Mouse (Mus musculus) thymus, postnatal 14 days (tissue): Measurements from ENCODE around the gene Jmjd6.

Experiments used
- DNase-seq: peaks from one replicate; pipeline ENCODE4 v3.0.0; 2021

The Jmjd6 gene

DNA sequence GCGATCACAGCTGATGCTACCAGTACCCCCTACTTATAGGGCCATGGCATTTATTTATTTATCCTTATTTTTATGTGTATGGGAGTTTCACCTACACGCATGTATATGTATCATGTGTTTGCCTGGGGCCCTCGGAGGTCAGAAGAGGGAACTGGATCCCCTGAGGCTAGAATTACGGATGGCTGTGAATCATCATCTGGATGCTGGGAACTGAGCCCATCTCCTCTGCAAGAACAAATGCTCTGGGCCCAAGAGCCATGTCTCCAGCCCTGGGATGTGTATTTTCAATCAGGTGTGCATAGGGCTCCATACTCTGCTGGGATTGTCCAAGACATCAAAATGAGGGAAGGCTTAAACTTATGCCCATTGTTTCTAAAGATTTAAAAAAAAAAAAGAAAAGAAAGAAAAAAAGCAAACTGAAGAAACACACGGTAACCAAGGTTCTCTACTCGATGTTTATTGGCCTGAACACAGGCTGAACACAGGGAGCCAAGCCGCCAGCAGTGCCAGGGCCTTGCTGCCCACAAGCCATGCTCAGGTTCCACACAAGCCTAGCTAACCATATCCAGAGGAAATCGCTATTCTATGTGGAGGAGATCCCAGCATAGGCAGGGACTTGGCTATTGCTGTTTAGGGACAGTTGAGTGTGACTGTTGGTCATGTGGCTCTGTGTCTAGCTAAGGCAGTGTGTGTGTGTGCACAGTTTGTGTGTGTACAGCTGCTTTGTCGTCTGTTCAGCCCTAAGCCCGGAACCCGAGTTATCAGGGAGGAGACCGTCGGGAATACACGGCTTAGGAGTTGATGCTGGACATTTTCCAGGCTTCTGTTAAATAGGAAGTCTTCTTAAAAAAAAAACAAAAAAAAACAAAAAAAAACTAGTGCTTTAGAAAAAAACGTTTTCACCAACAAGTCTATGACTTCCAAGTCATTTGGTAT is 36.8 kb downstream of the Jmjd6 start:
- no peak for DNase-seq

DNA sequence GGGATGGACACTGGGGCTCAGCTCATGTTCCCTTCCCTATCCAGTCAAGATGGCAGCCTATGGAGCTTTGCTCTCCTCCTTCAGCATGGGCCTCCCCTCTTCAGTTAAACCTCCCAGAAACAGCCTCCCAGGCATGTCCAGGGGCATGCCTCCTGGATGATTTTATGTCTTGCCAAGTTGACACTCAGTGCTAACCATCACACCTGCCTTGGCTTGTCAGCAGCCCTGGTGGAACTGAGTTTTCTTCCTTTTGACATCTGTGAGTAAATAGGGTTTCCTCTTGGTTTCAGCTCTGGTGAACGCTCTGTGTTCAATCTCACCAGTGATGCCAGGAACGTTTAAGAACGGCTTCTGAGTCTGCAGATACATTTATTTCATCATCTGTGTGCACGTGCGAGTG is 40.5 kb downstream of the Jmjd6 start:
- no peak for DNase-seq

DNA sequence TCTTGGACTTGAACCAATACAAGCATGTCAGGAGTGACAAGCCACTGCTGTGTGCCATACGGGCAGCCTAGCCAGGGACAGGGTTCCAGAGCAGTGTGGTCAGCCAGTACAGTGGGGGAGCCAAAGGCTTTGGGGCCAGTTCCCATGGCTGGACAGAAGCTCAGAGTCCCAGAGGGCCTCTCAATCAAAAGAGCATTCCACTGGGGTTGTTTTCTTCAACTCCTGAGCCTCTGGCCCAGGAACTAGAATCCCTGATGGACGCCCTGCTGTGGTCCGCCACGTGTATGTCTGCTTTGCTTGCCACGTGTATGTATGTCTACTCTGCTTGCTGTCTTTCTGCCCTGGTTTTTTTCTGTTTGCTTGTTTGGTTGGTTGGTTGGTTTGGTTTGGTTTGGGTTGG is 42.1 kb downstream of the Jmjd6 start:
- no peak for DNase-seq

- no peak for DNase-seq
Observed at GRCm38 (mm10) chr11:116799364-116799763, 43.9 kb downstream of the Jmjd6 start.
